ENCODE assay signal across 26 mouse cellular contexts in the genomic region with DNA sequence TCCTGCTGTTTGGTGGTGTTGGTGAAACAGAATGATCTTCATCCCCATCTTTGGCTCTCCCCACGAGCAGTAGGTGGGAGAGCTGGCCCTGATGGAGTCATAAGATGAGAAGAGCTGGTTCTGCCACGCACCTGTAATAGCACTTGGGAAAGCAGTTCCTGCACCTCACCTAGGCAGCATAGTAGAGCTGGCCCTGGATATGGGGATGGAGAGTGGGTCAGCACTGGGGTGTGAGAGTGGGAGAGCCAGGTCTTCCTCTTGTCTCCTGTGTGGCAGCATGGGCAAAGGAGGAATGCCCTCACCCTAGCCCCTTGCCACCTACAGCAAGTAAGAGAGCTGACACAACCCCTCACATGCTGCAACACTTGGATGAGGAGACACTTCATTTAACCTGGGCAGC. TPM values are rescaled to one million over a fixed set of nuclear protein-coding genes. Genes with fewer than 3 reads are reported as not detected.
"Had no signal": no experiment of that assay in that cellular context is flagged by ENCODE, and none has a peak within 500 bp of the region (broad histone marks: within the 10 kb centered on the region; RNA-seq: fewer than 3 reads in every experiment).

No protein-coding gene starts in this region.

- ATAC-seq: forebrain, embryonic 13.5 days; forebrain, embryonic 14.5 days; forebrain, embryonic 15.5 days; forebrain, embryonic 16.5 days; forebrain, postnatal 0 days had no signal

- DNase-seq: cerebellum, adult 2 months; cerebellum, adult 8-10 months; cerebellum, adult 9-10 months; cerebellum, postnatal 10 days; cerebellum, postnatal 14 days; cerebellum, postnatal 25 days; cerebellum, postnatal 36 days; embryo, embryonic 11 days; forebrain, postnatal 0 days; gastrocnemius, adult 2 months; gastrocnemius, postnatal 10 days; gastrocnemius, postnatal 14 days; gastrocnemius, postnatal 25 days; gastrocnemius, postnatal 36 days; heart, adult 18-20 months; heart, adult 2 months had no signal

RNA-seq across cellular contexts. Expression of gene Olfr911-ps1, which starts 9.0 kb away (rescaled TPM):
- total RNA-seq: common myeloid progenitor, adult 5-6 weeks; forebrain, postnatal 0 days; gastrocnemius, adult 18-20 months; gastrocnemius, adult 2 months; gastrocnemius, adult 8-10 months; gastrocnemius, postnatal 10 days; gastrocnemius, postnatal 14 days; gastrocnemius, postnatal 25 days; gastrocnemius, postnatal 36 days; gastrocnemius, postnatal 4 days; granulocyte monocyte progenitor cell, adult 5-6 weeks; heart, adult 18-20 months; heart, adult 2 months; heart, adult 8-10 months had no signal

RNA-seq across cellular contexts. Expression of gene Olfr907, which starts 16.8 kb away (rescaled TPM):
- total RNA-seq: common myeloid progenitor, adult 5-6 weeks; forebrain, postnatal 0 days; gastrocnemius, adult 18-20 months; gastrocnemius, adult 2 months; gastrocnemius, adult 8-10 months; gastrocnemius, postnatal 10 days; gastrocnemius, postnatal 14 days; gastrocnemius, postnatal 25 days; gastrocnemius, postnatal 36 days; gastrocnemius, postnatal 4 days; granulocyte monocyte progenitor cell, adult 5-6 weeks; heart, adult 18-20 months; heart, adult 2 months; heart, adult 8-10 months had no signal

RNA-seq across cellular contexts. Expression of gene Olfr910, which starts 25.3 kb away (rescaled TPM):
- total RNA-seq: common myeloid progenitor, adult 5-6 weeks; forebrain, postnatal 0 days; gastrocnemius, adult 18-20 months; gastrocnemius, adult 2 months; gastrocnemius, adult 8-10 months; gastrocnemius, postnatal 10 days; gastrocnemius, postnatal 14 days; gastrocnemius, postnatal 25 days; gastrocnemius, postnatal 36 days; gastrocnemius, postnatal 4 days; granulocyte monocyte progenitor cell, adult 5-6 weeks; heart, adult 18-20 months; heart, adult 2 months; heart, adult 8-10 months had no signal

RNA-seq across cellular contexts. Expression of gene Olfr906, which starts 25.5 kb away (rescaled TPM):
- total RNA-seq: common myeloid progenitor, adult 5-6 weeks; forebrain, postnatal 0 days; gastrocnemius, adult 18-20 months; gastrocnemius, adult 2 months; gastrocnemius, adult 8-10 months; gastrocnemius, postnatal 10 days; gastrocnemius, postnatal 14 days; gastrocnemius, postnatal 25 days; gastrocnemius, postnatal 36 days; gastrocnemius, postnatal 4 days; granulocyte monocyte progenitor cell, adult 5-6 weeks; heart, adult 18-20 months; heart, adult 2 months; heart, adult 8-10 months had no signal

RNA-seq across cellular contexts. Expression of gene Olfr905, which starts 41.4 kb away (rescaled TPM):
- total RNA-seq: common myeloid progenitor, adult 5-6 weeks; forebrain, postnatal 0 days; gastrocnemius, adult 18-20 months; gastrocnemius, adult 2 months; gastrocnemius, adult 8-10 months; gastrocnemius, postnatal 10 days; gastrocnemius, postnatal 14 days; gastrocnemius, postnatal 25 days; gastrocnemius, postnatal 36 days; granulocyte monocyte progenitor cell, adult 5-6 weeks; heart, adult 18-20 months; heart, adult 2 months; heart, adult 8-10 months had no signal
